Mouse (Mus musculus) cerebellum, adult 2 months (tissue): ENCODE data around the gene Ip6k1. TPM values are rescaled to one million over a fixed set of nuclear protein-coding genes. Genes with fewer than 3 reads are reported as not detected.

ENCODE experiments used
- DNase-seq, 2 experiments: peaks; one replicate each; pipeline ENCODE4 v3.0.0; 2021
- H3K27ac ChIP-seq: fragments of 200-500 bp; 2 replicates; pipeline ENCODE4 v1.5.1; 2012; ENCODE audit warnings: low read length, control low read depth, inconsistent platforms; ENCODE audit not compliant: insufficient read depth
- H3K27me3 ChIP-seq: fragments of 200-500 bp; 2 replicates; pipeline ENCODE4 v1.6.1; 2012; ENCODE audit warnings: inconsistent platforms, mild to moderate bottlenecking, low read length, moderate library complexity; ENCODE audit not compliant: control insufficient read depth, insufficient read depth
- H3K4me1 ChIP-seq: fragments of 200-500 bp; 2 replicates; pipeline ENCODE4 v1.6.1; 2011; ENCODE audit warnings: low read length; ENCODE audit not compliant: control insufficient read depth, insufficient read depth
- H3K4me3 ChIP-seq: fragments of 200-500 bp; replicated peaks from 2 replicates; pipeline ENCODE3; 2011; ENCODE audit warnings: mild to moderate bottlenecking, low read depth, low read length, control low read depth; ENCODE audit not compliant: insufficient read depth
- CTCF ChIP-seq: fragments of 200-500 bp; IDR thresholded peaks from 2 replicates; pipeline ENCODE4 v1.5.1; 2011; ENCODE audit warnings: low read depth, mild to moderate bottlenecking, control low read depth, low read length, moderate library complexity, borderline replicate concordance; ENCODE audit not compliant: insufficient read depth
- POLR2A ChIP-seq: fragments of 200-500 bp; IDR thresholded peaks from 2 replicates; pipeline ENCODE4 v1.6.1; 2011; ENCODE audit warnings: low read length, control low read depth, borderline replicate concordance; ENCODE audit not compliant: insufficient read depth
- WGBS: fragments of 180-500 bp; shearing (Covaris S2); methylation state at CpG from one replicate; pipeline ENCODE4 v1.1.7; 2018; 5-methylcytosine and 5-hydroxymethylcytosine counted together
- polyA plus RNA-seq: library from polyadenylated mRNA; depleted of rRNA; stranded (reverse); fragments of >200 nt; gene quantifications from 2 replicates; pipeline ENCODE4 v1.2.3, GENCODE M21; 2012

Ip6k1 gene
- polyA plus RNA-seq, 1 experiment: 191 TPM

- Histone ChIP-seq H3K4me1 (peaks cover 11% of the 10 kb centered on the region; the same call in 1 of the 2 replicates), H3K27ac (no peak overlapping the region), H3K4me3 (no peak overlapping the region), H3K27me3 (no peaks in the 10 kb centered on the region)
- DNase-seq: peak in 1 of 2 experiments; percentile 20
- 91% methylated on average over 1 of the region's 1 CpGs for WGBS
- TF ChIP-seq POLR2A: no peak
- no peak for TF ChIP-seq CTCF
Measured at GRCm38 (mm10) chr9:108020741-108021140, 18.4 kb downstream of the Ip6k1 start.

- 40% methylated on average over 3 of the region's 3 CpGs for WGBS
- no peak overlapping the region for H3K4me3 ChIP-seq
- peaks cover 11% of the 10 kb centered on the region; the same call in 1 of the 2 replicates for H3K4me1 ChIP-seq
- TF ChIP-seq CTCF: no peak
- TF ChIP-seq POLR2A: no peak
- no peaks in the 10 kb centered on the region for H3K27me3 ChIP-seq
- peak in 1 of 2 experiments; percentile 34 for DNase-seq
- no peak overlapping the region for H3K27ac ChIP-seq
Measured at GRCm38 (mm10) chr9:108023216-108023615, 20.9 kb downstream of the Ip6k1 start.

DNA sequence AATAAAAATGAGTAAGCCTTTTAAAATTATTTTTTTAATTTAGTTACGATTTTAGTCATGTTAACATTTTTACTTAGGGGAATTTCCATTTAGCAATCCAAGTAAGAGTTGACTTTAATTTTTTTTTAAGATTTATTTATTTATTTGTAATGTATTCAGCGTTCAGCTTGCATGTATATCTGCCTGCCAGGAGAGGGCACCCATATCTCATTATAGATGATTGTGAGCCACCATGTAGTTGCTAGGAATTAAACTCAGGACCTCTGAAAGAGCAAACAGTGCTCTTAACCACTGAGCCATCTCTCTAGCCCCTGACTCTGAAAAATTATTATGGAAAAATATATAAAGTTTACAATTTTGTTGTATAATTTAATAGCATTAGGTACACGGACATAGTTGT is 24.3 kb downstream of the Ip6k1 start:
- H3K4me1 ChIP-seq: peaks cover 7% of the 10 kb centered on the region; the same call in 1 of the 2 replicates
- no peak overlapping the region for H3K27ac ChIP-seq
- no peaks in the 10 kb centered on the region for H3K27me3 ChIP-seq
- no peak overlapping the region for H3K4me3 ChIP-seq
- TF ChIP-seq CTCF: no peak
- no peak for TF ChIP-seq POLR2A
- no peak for DNase-seq
- 85% methylated on average over 3 of the region's 3 CpGs for WGBS

DNA sequence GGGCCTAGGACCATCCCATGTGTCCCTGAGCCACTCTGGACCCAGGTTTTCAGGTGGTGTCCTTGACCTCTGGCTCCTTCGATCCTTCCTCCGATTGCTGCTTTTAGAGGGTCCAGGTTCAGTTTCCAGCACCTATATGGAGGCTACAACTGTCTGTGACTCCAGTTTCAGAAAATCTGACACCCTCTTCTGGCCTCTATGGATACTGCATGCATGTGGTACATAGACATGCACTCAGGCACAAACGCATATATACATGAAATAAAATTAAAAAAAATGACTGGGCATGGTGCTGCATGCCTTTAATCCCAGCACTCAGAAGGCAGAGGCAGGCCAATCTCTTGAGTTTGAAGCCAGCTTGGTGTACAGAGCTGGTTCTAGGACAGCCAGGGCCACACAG is 25.6 kb downstream of the Ip6k1 start:
- DNase-seq: no peak
- Histone ChIP-seq H3K4me3 (no peak overlapping the region), H3K4me1 (peaks cover 7% of the 10 kb centered on the region; the same call in 1 of the 2 replicates), H3K27me3 (no peaks in the 10 kb centered on the region), H3K27ac (no peak overlapping the region)
- no peak for TF ChIP-seq POLR2A
- no peak for TF ChIP-seq CTCF
- WGBS: 96% methylated on average over 3 of the region's 3 CpGs

GRCm38 (mm10) chr9:108032126-108032525 is 29.8 kb downstream of the Ip6k1 start:
- no peaks in the 10 kb centered on the region for H3K27me3 ChIP-seq
- H3K4me3 ChIP-seq: no peak overlapping the region
- DNase-seq: no peak
- no peak overlapping the region for H3K27ac ChIP-seq
- TF ChIP-seq CTCF (no peak), POLR2A (no peak)
- no peaks in the 10 kb centered on the region for H3K4me1 ChIP-seq
- WGBS: 89% methylated on average over 5 of the region's 5 CpGs

DNA sequence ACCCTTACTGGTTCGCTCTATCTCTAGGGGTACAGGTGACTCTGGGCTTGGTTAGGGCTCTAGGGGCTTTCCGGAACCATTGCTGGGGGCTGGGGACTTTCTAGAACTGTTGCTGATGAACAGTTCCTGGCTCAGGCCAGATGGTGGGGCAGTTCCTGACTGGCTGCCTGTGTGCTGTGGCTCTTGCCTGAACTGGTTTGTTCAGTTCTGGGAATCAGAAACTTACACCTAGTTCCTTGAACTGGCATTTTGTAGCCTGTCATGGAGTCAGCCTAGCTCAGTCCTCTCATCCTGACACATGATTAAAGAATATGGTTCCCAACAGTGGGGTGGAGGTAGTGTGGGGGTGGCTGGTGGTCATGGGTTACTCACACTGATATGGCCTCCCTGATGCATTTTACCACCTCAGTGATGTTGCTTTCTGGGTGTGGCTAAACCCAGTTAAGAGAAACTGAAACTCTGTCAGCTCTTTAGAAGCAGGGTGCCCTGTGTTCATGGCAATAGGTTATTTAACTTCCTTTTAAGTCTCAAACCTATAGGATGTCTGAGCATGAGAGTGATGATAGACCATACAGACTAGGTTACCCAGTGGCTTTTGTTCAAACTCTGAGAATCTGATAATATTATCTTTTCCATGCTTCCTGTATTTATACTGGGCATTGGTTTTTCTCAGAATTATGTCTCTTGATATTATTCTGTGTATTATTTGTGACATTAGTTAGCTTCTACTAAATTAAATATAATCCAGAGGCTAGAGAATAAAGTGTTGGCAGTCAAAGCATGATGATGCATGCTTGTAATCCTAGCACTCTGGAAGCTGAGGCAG is 33.2 kb downstream of the Ip6k1 start:
- no peak for DNase-seq
- WGBS: 95% methylated on average over 2 of the region's 2 CpGs
- Histone ChIP-seq H3K27me3 (no peaks in the 10 kb centered on the region), H3K4me1 (no peaks in the 10 kb centered on the region), H3K27ac (0 out of 2 replicates have a peak overlapping the region, but pooled peaks have one; percentile 30), H3K4me3 (no peak overlapping the region)
- no peak for TF ChIP-seq POLR2A
- no peak for TF ChIP-seq CTCF

- TF ChIP-seq POLR2A (no peak), CTCF (0 out of 2 replicates have a peak, but pooled peaks have one; percentile 6)
- 94% methylated on average over 8 of the region's 8 CpGs for WGBS
- Histone ChIP-seq H3K27ac (no peak overlapping the region), H3K27me3 (no peaks in the 10 kb centered on the region), H3K4me1 (no peaks in the 10 kb centered on the region; the same call in 1 of the 2 replicates), H3K4me3 (no peak overlapping the region)
- DNase-seq: no peak
Measured at GRCm38 (mm10) chr9:108044751-108045492, 42.6 kb downstream of the Ip6k1 start.
